Mouse (Mus musculus): Measurements from ENCODE around the gene Gm20388. TPM values are rescaled to one million over a fixed set of nuclear protein-coding genes. Genes with fewer than 3 reads are reported as not detected.
A peak's percentile ranks its signal among the peaks of the same experiment; 100 is the strongest.

Gene Gm20388
- total and polyA plus RNA-seq, 2 experiments from 2014 or later: 17.3 TPM; not detected in 1

DNA sequence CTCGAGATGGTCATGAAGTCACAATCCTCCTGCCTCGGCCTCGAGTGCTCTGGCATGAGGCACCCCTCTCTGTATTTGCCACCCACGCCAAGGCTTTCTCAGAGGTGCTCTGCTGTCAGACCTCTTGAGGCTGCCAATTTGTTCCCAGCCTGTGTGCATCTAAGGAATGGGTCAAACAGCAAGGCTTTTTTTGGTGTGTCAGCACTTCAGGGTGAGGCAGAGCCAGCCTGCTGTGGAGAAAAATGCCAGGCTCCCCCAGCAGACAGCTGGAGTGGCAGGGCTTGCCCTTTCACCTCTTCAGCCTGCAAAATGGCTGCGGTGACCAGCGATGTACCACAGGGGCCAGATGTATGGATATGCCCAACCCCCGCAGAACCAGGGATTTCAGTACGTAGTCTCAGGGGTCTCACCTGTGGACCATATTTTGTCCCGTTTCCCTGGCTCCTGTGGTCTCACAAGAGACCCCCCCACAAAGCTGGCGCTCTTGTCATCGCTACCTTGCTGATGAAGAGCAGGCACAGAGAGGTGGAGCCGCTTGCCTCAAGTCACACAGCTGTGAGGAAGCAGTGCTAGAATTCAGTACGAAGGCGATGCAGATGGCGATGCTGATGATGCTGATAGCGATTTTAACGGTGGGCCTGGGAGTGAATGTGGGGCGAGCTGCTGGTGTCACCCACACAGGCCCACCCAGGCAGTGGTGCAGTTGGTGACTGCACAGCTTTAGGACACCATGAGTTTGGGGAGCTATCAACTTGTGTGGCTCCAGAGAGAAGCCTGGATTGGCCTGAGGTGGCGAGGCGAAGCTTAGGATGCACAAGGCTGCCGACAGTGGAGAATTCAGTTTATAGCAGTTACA, 840.8 kb downstream of the Gm20388 start:
- ATAC-seq (ENCODE audit: insufficient read depth, low read depth) (peak; percentile 19), DNase-seq (ENCODE audit: low spot score) (no peak)
- no peaks in the 10 kb centered on the region for H3K27me3 ChIP-seq (ENCODE audit: control insufficient read depth, insufficient read depth, low read length)
- WGBS: 51% methylated on average over 21 of the region's 21 CpGs
- peak overlapping the region; percentile 31; the same call in 1 of the 2 replicates for H3K9ac ChIP-seq (replicated peaks; ENCODE audit: low read depth, low read length)
- H3K36me3 ChIP-seq (replicated peaks; ENCODE audit: control insufficient read depth, insufficient read depth, low read length): no peaks in the 10 kb centered on the region
- H3K4me2 ChIP-seq (ENCODE audit: low read depth, low read length): peak overlapping the region; percentile 42
- H3K4me1 ChIP-seq (ENCODE audit: control insufficient read depth, insufficient read depth): peaks cover 7% of the 10 kb centered on the region
- peak overlapping the region; percentile 62 for H3K27ac ChIP-seq (ENCODE audit: low read depth)
- no peak for TF ChIP-seq CTCF (IDR thresholded peaks at IDR 0.05; ENCODE audit: low read depth)
- TF ChIP-seq EP300 (IDR thresholded peaks at IDR 0.05; ENCODE audit: low read depth): no peak
- no peak overlapping the region for H3K4me3 ChIP-seq (ENCODE audit: low read depth, low read length)
- no peaks in the 10 kb centered on the region for H3K9me3 ChIP-seq (replicated peaks; ENCODE audit: control insufficient read depth, low read length)

DNA sequence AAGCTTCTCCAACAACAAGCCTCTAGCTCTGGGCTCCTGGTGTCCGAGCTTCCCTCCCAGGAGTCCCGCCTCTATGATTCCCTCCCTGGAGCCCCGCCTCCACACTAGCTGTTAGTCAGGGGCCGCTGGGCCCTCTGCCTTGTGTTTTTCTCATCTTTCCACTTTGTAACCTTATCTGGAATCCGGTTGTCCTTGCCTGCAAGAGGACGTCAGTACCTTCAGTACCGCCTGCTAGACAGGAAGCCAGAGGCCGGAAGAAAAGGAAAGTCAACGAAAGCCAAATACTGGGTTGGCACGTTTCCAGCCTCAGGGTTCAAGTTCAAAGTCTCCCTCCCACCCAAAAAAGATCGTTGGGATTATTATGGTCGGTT, 841.4 kb downstream of the Gm20388 start:
- Histone ChIP-seq H3K9ac (replicated peaks; ENCODE audit: low read depth, low read length) (0 out of 2 replicates have a peak overlapping the region, but pooled peaks have one; percentile 31), H3K27me3 (ENCODE audit: control insufficient read depth, insufficient read depth, low read length) (no peaks in the 10 kb centered on the region), H3K4me3 (ENCODE audit: low read depth, low read length) (no peak overlapping the region), H3K4me1 (ENCODE audit: control insufficient read depth, insufficient read depth) (peaks cover 7% of the 10 kb centered on the region), H3K9me3 (replicated peaks; ENCODE audit: control insufficient read depth, low read length) (no peaks in the 10 kb centered on the region), H3K27ac (ENCODE audit: low read depth) (peak overlapping the region; percentile 62), H3K36me3 (replicated peaks; ENCODE audit: control insufficient read depth, insufficient read depth, low read length) (no peaks in the 10 kb centered on the region), H3K4me2 (ENCODE audit: low read depth, low read length) (peak overlapping the region; percentile 42)
- WGBS: 3% methylated on average over 12 of the region's 12 CpGs
- no peak for TF ChIP-seq CTCF (IDR thresholded peaks at IDR 0.05; ENCODE audit: low read depth)
- TF ChIP-seq EP300 (IDR thresholded peaks at IDR 0.05; ENCODE audit: low read depth): peak; percentile 58; the same call in 1 of the 2 replicates
- peak; percentile 80 for ATAC-seq (ENCODE audit: insufficient read depth, low read depth)
- peak; percentile 85 for DNase-seq (ENCODE audit: low spot score)

DNA sequence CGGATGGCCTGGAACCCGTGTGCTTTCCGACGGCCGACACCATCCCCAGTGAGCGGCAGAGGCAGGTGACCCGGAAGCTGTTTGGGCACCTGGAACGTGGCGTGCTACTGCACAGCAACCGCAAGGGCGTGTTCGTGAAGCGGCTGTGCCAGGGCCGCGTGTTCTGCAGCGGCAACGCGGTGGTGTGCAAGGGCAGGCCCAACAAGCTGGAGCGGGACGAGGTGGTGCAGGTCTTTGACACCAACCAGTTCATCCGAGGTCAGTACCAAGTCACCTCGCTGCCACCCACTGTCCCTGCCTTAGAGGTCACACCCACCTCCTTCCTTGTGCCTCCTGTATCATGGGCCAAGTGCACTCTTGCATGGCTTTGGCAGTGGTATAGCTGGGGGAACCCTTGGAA, 842.8 kb downstream of the Gm20388 start:
- ATAC-seq (ENCODE audit: insufficient read depth, low read depth) (no peak), DNase-seq (ENCODE audit: low spot score) (no peak)
- Histone ChIP-seq H3K36me3 (replicated peaks; ENCODE audit: control insufficient read depth, insufficient read depth, low read length) (no peaks in the 10 kb centered on the region), H3K27ac (ENCODE audit: low read depth) (no peak overlapping the region), H3K9ac (replicated peaks; ENCODE audit: low read depth, low read length) (no peak overlapping the region), H3K4me1 (ENCODE audit: control insufficient read depth, insufficient read depth) (peaks cover 7% of the 10 kb centered on the region), H3K4me3 (ENCODE audit: low read depth, low read length) (no peak overlapping the region), H3K9me3 (replicated peaks; ENCODE audit: control insufficient read depth, low read length) (no peaks in the 10 kb centered on the region), H3K27me3 (ENCODE audit: control insufficient read depth, insufficient read depth, low read length) (no peaks in the 10 kb centered on the region), H3K4me2 (ENCODE audit: low read depth, low read length) (no peak overlapping the region)
- 93% methylated on average over 22 of the region's 22 CpGs for WGBS
- TF ChIP-seq CTCF (IDR thresholded peaks at IDR 0.05; ENCODE audit: low read depth) (no peak), EP300 (IDR thresholded peaks at IDR 0.05; ENCODE audit: low read depth) (no peak)

DNA sequence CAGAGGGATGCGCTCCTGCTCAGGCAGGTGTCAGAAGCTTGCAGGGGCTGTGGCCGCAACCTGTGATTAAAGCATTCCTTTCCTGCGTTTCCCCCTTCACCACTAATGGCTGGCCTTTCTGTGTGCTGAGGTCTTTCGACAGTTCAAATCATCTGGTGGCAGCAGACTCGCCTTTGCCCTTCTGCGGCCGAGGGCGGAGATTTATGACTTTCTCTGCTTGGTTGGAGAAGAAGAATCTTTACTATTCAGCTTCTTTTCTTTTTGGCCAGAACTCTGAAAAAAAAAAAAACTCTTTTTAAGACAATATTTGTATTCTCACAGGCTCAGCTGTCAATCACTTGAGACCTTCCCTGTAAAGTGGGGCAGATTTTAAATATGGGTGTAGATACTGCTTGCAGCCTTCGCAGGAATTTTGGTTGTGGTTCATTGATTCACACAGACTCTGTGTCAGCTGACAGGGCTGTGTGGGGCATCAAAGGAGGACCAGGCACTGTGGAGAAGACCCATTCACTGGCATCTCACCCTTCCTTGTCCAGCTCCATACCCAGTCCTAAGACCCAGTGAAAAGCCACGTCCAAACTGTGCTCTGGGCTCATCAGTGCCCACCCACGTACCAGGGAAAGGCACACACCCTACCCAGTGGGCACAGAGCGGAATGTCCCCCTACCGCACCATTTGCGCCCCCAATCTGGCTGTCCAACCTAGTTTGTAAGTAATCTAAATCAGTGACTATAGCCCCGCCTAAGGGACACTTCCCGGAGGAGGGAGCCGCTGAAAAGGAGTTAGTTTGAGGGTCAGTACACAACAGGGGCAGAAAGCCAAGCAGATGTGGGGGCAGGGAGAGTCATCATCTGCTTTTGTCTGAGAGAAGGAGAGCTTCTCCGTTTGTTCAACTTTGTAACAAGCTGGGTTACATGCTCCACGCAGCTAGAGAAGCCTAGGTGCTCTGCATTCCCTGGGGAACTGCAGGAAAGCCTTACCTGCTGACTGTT, 845.0 kb downstream of the Gm20388 start:
- no peak for TF ChIP-seq EP300 (IDR thresholded peaks at IDR 0.05; ENCODE audit: low read depth)
- TF ChIP-seq CTCF (IDR thresholded peaks at IDR 0.05; ENCODE audit: low read depth): no peak
- Histone ChIP-seq H3K9me3 (replicated peaks; ENCODE audit: control insufficient read depth, low read length) (no peaks in the 10 kb centered on the region), H3K36me3 (replicated peaks; ENCODE audit: control insufficient read depth, insufficient read depth, low read length) (no peaks in the 10 kb centered on the region), H3K9ac (replicated peaks; ENCODE audit: low read depth, low read length) (no peak overlapping the region), H3K4me2 (ENCODE audit: low read depth, low read length) (no peak overlapping the region), H3K27me3 (ENCODE audit: control insufficient read depth, insufficient read depth, low read length) (0 out of 2 replicates have a peak, but pooled peaks cover 3% of the 10 kb centered on the region), H3K4me1 (ENCODE audit: control insufficient read depth, insufficient read depth) (peaks cover 7% of the 10 kb centered on the region), H3K4me3 (ENCODE audit: low read depth, low read length) (no peak overlapping the region), H3K27ac (ENCODE audit: low read depth) (no peak overlapping the region)
- WGBS: 73% methylated on average over 19 of the region's 19 CpGs
- ATAC-seq (ENCODE audit: insufficient read depth, low read depth) (no peak), DNase-seq (ENCODE audit: low spot score) (no peak)

DNA sequence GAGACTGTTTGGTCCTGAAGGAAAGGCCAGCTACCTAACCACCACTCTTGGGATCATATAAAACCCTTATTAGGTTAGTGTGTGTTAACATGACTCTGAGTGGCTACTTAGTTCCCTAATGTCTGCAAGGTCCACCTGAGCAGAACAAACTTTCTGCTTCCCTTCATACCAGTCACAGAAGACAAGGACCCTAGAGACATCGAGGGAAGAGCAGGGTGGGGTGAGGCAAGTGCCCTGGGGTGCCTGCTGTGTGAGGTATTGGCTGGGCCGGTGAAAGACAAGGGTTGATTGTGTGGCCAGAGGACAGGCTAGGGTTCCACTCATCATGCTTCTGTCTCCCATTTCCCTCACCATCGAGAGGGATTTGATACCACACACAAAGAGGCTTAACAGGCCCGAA, 847.4 kb downstream of the Gm20388 start:
- no peak overlapping the region for H3K4me2 ChIP-seq (ENCODE audit: low read depth, low read length)
- WGBS: 52% methylated on average over 4 of the region's 4 CpGs
- H3K9me3 ChIP-seq (replicated peaks; ENCODE audit: control insufficient read depth, low read length): no peaks in the 10 kb centered on the region
- H3K4me1 ChIP-seq (ENCODE audit: control insufficient read depth, insufficient read depth): no peaks in the 10 kb centered on the region
- no peaks in the 10 kb centered on the region for H3K36me3 ChIP-seq (replicated peaks; ENCODE audit: control insufficient read depth, insufficient read depth, low read length)
- no peak overlapping the region for H3K4me3 ChIP-seq (ENCODE audit: low read depth, low read length)
- H3K27me3 ChIP-seq (ENCODE audit: control insufficient read depth, insufficient read depth, low read length): 0 out of 2 replicates have a peak, but pooled peaks cover 3% of the 10 kb centered on the region
- no peak overlapping the region for H3K9ac ChIP-seq (replicated peaks; ENCODE audit: low read depth, low read length)
- DNase-seq (ENCODE audit: low spot score) (no peak), ATAC-seq (ENCODE audit: insufficient read depth, low read depth) (no peak)
- H3K27ac ChIP-seq (ENCODE audit: low read depth): no peak overlapping the region
- TF ChIP-seq EP300 (IDR thresholded peaks at IDR 0.05; ENCODE audit: low read depth) (no peak), CTCF (IDR thresholded peaks at IDR 0.05; ENCODE audit: low read depth) (no peak)
